Mouse (Mus musculus): ENCODE measurements around the gene Sctr. TPM values are rescaled to one million over a fixed set of nuclear protein-coding genes. Genes with fewer than 3 reads are reported as not detected.

Sctr gene
- polyA plus RNA-seq (2015; fragmentation: Nextera tagmentation; extraction: Ambion mirVana): 0.42 and 0.73 TPM in 2 replicates

DNA sequence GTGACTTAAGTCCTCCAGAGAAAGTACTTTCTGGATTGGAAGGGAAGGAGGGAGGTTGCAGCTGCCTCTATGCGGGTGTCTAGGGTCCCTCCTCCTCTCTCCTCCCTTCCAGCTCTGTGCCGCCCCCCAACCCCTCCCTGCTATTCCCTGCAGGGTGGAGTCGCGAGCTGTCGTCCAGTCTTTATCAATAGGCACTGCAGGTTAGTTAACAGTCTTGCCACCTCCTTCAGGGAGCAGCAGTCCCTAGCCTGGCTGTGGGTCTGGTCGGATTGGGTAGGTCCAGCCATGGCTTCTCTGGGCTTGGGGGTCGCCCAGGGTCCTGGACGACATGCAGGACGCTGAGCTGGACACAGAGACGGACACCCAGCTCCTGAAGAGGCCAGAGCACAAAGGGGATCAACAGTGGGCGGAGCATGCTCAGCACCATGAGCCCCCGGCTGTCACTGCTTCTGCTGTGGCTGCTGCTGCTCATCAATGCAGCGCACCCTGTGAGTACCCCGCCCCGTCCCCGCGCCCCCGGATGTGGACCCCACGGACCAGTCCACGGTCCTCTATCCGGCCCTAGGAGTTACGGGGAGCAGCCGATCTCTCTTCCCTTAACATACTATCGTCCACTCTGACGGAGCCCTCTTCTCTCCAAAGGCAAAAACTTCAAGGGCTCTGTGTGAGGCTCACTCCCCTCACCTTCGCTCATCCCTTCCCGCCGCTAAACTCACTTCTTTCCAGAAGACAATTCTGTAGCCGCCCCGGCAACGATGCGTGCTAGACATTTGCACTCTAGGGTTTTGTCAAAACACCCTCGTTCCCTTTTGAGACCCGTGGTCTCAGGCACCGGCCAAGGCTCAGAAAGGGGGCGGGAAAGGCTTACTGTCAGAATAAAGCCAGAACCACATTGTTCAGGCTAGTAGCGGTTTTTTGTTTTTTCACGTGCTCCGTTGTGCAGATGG lies at the start of gene Sctr:
Gene Sctr, plus strand, starts transcription at position 51 of the 947 bp plus-strand sequence.
- H3K4me2 ChIP-seq (replicated peaks; ENCODE audit: low read depth, low read length): peak within 1 kb of the TSS; percentile 67
- H3K4me3 ChIP-seq (ENCODE audit: low read length): peak within 1 kb of the TSS; percentile 43
- H3K27ac ChIP-seq (ENCODE audit: low read length): no peak within 1 kb of the TSS
- no peaks in the 10 kb centered on the region for H3K9me3 ChIP-seq (ENCODE audit: low read length)
- H3K4me1 ChIP-seq (ENCODE audit: insufficient read depth, low read length): peaks cover 10% of the 10 kb centered on the region
- H3K9ac ChIP-seq (replicated peaks; ENCODE audit: low read length): peak within 1 kb of the TSS; percentile 52
- no peaks in the 10 kb centered on the region for H3K36me3 ChIP-seq (ENCODE audit: insufficient read depth, low read length)
- WGBS: 2% methylated on average over 39 of the region's 39 CpGs
- peak; percentile 77 for ATAC-seq (ENCODE audit: low FRiP score, low TSS enrichment)
- H3K27me3 ChIP-seq (ENCODE audit: insufficient read depth, low read length): peaks cover 14% of the 10 kb centered on the region

- H3K9me3 ChIP-seq (ENCODE audit: low read length): no peaks in the 10 kb centered on the region
- no peak overlapping the region for H3K4me2 ChIP-seq (replicated peaks; ENCODE audit: low read depth, low read length)
- H3K36me3 ChIP-seq (ENCODE audit: insufficient read depth, low read length): no peaks in the 10 kb centered on the region
- no peaks in the 10 kb centered on the region for H3K4me1 ChIP-seq (ENCODE audit: insufficient read depth, low read length)
- WGBS: 34% methylated on average over 9 of the region's 9 CpGs
- peak; percentile 24; the same call in 1 of the 2 replicates for ATAC-seq (ENCODE audit: low FRiP score, low TSS enrichment)
- no peak overlapping the region for H3K4me3 ChIP-seq (ENCODE audit: low read length)
- H3K27me3 ChIP-seq (ENCODE audit: insufficient read depth, low read length): no peaks in the 10 kb centered on the region
- H3K27ac ChIP-seq (ENCODE audit: low read length): no peak overlapping the region
- H3K9ac ChIP-seq (replicated peaks; ENCODE audit: low read length): no peak overlapping the region
Measured at GRCm38 (mm10) chr1:119957716-119958222, 48.9 kb upstream of the Sctr start.

DNA sequence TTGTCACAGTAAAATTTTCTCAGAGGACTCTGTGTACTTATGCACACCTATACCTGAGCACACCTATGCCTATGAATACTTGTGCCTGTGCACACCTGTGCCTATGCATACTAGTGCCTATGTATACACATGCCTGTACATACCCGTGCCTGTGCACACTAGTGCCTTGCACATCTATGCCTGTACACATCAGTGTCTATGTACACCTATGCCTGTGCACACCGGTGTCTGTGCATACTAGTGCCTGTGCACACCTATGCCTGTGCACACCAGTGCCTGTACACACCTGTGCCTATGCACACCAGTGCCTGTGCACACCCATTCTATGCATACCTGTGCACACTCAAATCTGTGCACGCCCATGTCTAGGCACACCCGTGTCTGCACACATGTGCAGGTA lies 47.2 kb upstream of the Sctr start:
- no peak overlapping the region for H3K4me2 ChIP-seq (replicated peaks; ENCODE audit: low read depth, low read length)
- no peaks in the 10 kb centered on the region for H3K27me3 ChIP-seq (ENCODE audit: insufficient read depth, low read length)
- H3K4me3 ChIP-seq (ENCODE audit: low read length): no peak overlapping the region
- H3K9ac ChIP-seq (replicated peaks; ENCODE audit: low read length): no peak overlapping the region
- no peaks in the 10 kb centered on the region for H3K4me1 ChIP-seq (ENCODE audit: insufficient read depth, low read length)
- H3K9me3 ChIP-seq (ENCODE audit: low read length): no peaks in the 10 kb centered on the region
- ATAC-seq (ENCODE audit: low FRiP score, low TSS enrichment): 0 out of 2 replicates have a peak, but pooled peaks have one; percentile 21
- 93% methylated on average over 4 of the region's 4 CpGs for WGBS
- H3K36me3 ChIP-seq (ENCODE audit: insufficient read depth, low read length): no peaks in the 10 kb centered on the region
- no peak overlapping the region for H3K27ac ChIP-seq (ENCODE audit: low read length)

DNA sequence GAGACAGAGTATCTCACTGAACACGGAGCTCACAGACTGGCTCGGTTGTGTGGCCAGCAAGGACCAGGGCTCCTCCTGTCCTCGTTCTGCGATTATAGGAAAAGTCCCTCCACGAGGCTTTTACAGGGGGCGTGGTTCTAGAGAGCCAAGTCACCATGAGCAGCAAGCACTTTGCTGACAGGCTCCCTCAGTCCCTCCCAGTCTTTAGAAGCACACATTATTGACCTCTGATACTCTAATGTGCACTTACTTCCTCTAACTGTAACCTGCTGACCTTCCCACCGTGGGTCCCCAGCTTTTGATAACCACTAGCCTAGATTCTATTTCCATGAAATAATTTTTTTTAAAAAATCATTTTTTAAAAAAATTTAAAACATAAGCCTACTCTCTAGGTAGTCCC lies 46.8 kb upstream of the Sctr start:
- H3K9ac ChIP-seq (replicated peaks; ENCODE audit: low read length): no peak overlapping the region
- no peak overlapping the region for H3K4me2 ChIP-seq (replicated peaks; ENCODE audit: low read depth, low read length)
- H3K36me3 ChIP-seq (ENCODE audit: insufficient read depth, low read length): no peaks in the 10 kb centered on the region
- no peaks in the 10 kb centered on the region for H3K27me3 ChIP-seq (ENCODE audit: insufficient read depth, low read length)
- no peak for ATAC-seq (ENCODE audit: low FRiP score, low TSS enrichment)
- no peak overlapping the region for H3K4me3 ChIP-seq (ENCODE audit: low read length)
- no peak overlapping the region for H3K27ac ChIP-seq (ENCODE audit: low read length)
- H3K4me1 ChIP-seq (ENCODE audit: insufficient read depth, low read length): no peaks in the 10 kb centered on the region
- 49% methylated on average over 7 of the region's 7 CpGs for WGBS
- no peaks in the 10 kb centered on the region for H3K9me3 ChIP-seq (ENCODE audit: low read length)

GRCm38 (mm10) chr1:119965804-119966514 lies 40.7 kb upstream of the Sctr start:
- H3K4me3 ChIP-seq (ENCODE audit: low read length): no peak overlapping the region
- WGBS: 47% methylated on average over 12 of the region's 12 CpGs

GRCm38 (mm10) chr1:119973117-119973516 lies 33.6 kb upstream of the Sctr start:
- ATAC-seq (ENCODE audit: low FRiP score, low TSS enrichment): no peak

More at GRCm38 (mm10) chr1:119965804-119966514, 40.7 kb upstream of the Sctr start:
- H3K9ac ChIP-seq (replicated peaks; ENCODE audit: low read length): no peak overlapping the region
- H3K9me3 ChIP-seq (ENCODE audit: low read length): no peaks in the 10 kb centered on the region
- no peaks in the 10 kb centered on the region for H3K27me3 ChIP-seq (ENCODE audit: insufficient read depth, low read length)
- H3K36me3 ChIP-seq (ENCODE audit: insufficient read depth, low read length): no peaks in the 10 kb centered on the region
- H3K27ac ChIP-seq (ENCODE audit: low read length): no peak overlapping the region
- ATAC-seq (ENCODE audit: low FRiP score, low TSS enrichment): peak; percentile 67
- no peak overlapping the region for H3K4me2 ChIP-seq (replicated peaks; ENCODE audit: low read depth, low read length)
- H3K4me1 ChIP-seq (ENCODE audit: insufficient read depth, low read length): no peaks in the 10 kb centered on the region

DNA sequence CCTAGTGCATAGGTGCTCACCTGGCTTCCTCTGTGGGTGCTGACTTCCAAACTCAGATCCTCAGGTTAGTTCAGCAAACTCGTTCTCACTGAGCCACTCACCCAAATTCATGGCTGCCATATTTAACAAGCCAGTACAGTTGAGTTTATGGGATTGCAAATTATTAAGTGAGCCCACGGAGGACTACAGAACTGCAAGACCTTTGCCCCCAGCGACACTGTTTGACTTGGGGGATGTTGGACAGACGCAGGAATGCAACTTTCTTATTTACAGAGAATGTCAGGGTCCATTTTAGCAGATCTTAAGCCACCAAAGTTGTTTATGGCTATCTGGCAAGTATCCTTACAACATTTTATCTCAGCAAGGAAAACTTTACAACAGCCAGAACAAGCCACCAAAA lies 31.6 kb upstream of the Sctr start:
- Histone ChIP-seq H3K9ac (replicated peaks; ENCODE audit: low read length) (no peak overlapping the region), H3K4me3 (ENCODE audit: low read length) (no peak overlapping the region), H3K27ac (ENCODE audit: low read length) (no peak overlapping the region), H3K27me3 (ENCODE audit: insufficient read depth, low read length) (no peaks in the 10 kb centered on the region), H3K4me1 (ENCODE audit: insufficient read depth, low read length) (no peaks in the 10 kb centered on the region), H3K4me2 (replicated peaks; ENCODE audit: low read depth, low read length) (no peak overlapping the region), H3K9me3 (ENCODE audit: low read length) (peaks cover under 1% of the 10 kb centered on the region; the same call in 1 of the 2 replicates), H3K36me3 (ENCODE audit: insufficient read depth, low read length) (no peaks in the 10 kb centered on the region)
- no peak for ATAC-seq (ENCODE audit: low FRiP score, low TSS enrichment)
- 62% methylated on average over 4 of the region's 4 CpGs for WGBS

More at GRCm38 (mm10) chr1:119973117-119973516, 33.6 kb upstream of the Sctr start:
- Histone ChIP-seq H3K9me3 (ENCODE audit: low read length) (no peaks in the 10 kb centered on the region), H3K4me2 (replicated peaks; ENCODE audit: low read depth, low read length) (no peak overlapping the region), H3K9ac (replicated peaks; ENCODE audit: low read length) (no peak overlapping the region), H3K27me3 (ENCODE audit: insufficient read depth, low read length) (no peaks in the 10 kb centered on the region), H3K4me1 (ENCODE audit: insufficient read depth, low read length) (no peaks in the 10 kb centered on the region), H3K27ac (ENCODE audit: low read length) (no peak overlapping the region), H3K4me3 (ENCODE audit: low read length) (no peak overlapping the region), H3K36me3 (ENCODE audit: insufficient read depth, low read length) (no peaks in the 10 kb centered on the region)
- WGBS: 32% methylated on average over 4 of the region's 4 CpGs

DNA sequence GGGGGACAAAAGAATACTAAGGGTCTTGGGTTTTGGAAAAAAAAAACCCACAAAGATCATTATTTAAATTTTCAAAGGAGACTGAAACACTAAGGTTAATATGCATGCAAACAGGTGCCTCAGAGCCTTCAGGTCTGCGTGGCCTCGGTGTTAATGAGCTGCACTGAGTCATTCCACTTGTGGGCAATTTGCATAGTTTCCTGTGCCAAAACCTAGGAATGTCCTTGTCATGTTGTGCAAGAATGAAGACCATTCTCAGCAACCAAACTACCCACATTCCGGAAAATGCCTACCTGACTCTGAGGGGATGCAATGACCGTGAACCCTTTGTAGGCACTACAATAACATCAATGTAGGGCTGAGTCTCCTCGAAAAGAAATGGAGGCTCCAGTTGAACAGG lies 20.1 kb upstream of the Sctr start:
- 85% methylated on average over 5 of the region's 5 CpGs for WGBS
- Histone ChIP-seq H3K9ac (replicated peaks; ENCODE audit: low read length) (no peak overlapping the region), H3K9me3 (ENCODE audit: low read length) (no peaks in the 10 kb centered on the region; the same call in 1 of the 2 replicates), H3K36me3 (ENCODE audit: insufficient read depth, low read length) (no peaks in the 10 kb centered on the region), H3K4me1 (ENCODE audit: insufficient read depth, low read length) (no peaks in the 10 kb centered on the region), H3K27me3 (ENCODE audit: insufficient read depth, low read length) (no peaks in the 10 kb centered on the region), H3K4me3 (ENCODE audit: low read length) (no peak overlapping the region), H3K4me2 (replicated peaks; ENCODE audit: low read depth, low read length) (no peak overlapping the region), H3K27ac (ENCODE audit: low read length) (no peak overlapping the region)
- no peak for ATAC-seq (ENCODE audit: low FRiP score, low TSS enrichment)

GRCm38 (mm10) chr1:119996798-119997581 lies 9.7 kb upstream of the Sctr start, which contains the start of gene Cfap221:
Gene Cfap221, minus strand, starts transcription at chr1:119997234.
- ATAC-seq (ENCODE audit: low FRiP score, low TSS enrichment): peak; percentile 96
- WGBS: 6% methylated on average over 30 of the region's 30 CpGs
- Histone ChIP-seq H3K27me3 (ENCODE audit: insufficient read depth, low read length) (no peaks in the 10 kb centered on the region), H3K9me3 (ENCODE audit: low read length) (no peaks in the 10 kb centered on the region), H3K36me3 (ENCODE audit: insufficient read depth, low read length) (no peaks in the 10 kb centered on the region), H3K4me3 (ENCODE audit: low read length) (peak within 1 kb of the TSS; percentile 67), H3K4me2 (replicated peaks; ENCODE audit: low read depth, low read length) (peak within 1 kb of the TSS; percentile 92), H3K27ac (ENCODE audit: low read length) (no peak within 1 kb of the TSS), H3K9ac (replicated peaks; ENCODE audit: low read length) (peak within 1 kb of the TSS; percentile 62), H3K4me1 (ENCODE audit: insufficient read depth, low read length) (peaks cover 6% of the 10 kb centered on the region; the same call in 1 of the 2 replicates)

Data from kidney, embryonic 16.5 days (tissue).